Mouse (Mus musculus) bone marrow, adult 2 months (tissue): Measurements from ENCODE around the gene Snx1.

ENCODE experiments used
- CTCF ChIP-seq: fragments of 200-500 bp; IDR thresholded peaks from 2 replicates; pipeline ENCODE4 v1.5.1; 2011; ENCODE audit warnings: low read length, control low read depth; ENCODE audit not compliant: control insufficient read depth, insufficient read depth
- POLR2A ChIP-seq: fragments of 200-500 bp; IDR thresholded peaks from 2 replicates; pipeline ENCODE4 v1.6.1; 2011; ENCODE audit warnings: low read depth, mild to moderate bottlenecking, control low read depth, low read length, borderline replicate concordance; ENCODE audit not compliant: control insufficient read depth

DNA sequence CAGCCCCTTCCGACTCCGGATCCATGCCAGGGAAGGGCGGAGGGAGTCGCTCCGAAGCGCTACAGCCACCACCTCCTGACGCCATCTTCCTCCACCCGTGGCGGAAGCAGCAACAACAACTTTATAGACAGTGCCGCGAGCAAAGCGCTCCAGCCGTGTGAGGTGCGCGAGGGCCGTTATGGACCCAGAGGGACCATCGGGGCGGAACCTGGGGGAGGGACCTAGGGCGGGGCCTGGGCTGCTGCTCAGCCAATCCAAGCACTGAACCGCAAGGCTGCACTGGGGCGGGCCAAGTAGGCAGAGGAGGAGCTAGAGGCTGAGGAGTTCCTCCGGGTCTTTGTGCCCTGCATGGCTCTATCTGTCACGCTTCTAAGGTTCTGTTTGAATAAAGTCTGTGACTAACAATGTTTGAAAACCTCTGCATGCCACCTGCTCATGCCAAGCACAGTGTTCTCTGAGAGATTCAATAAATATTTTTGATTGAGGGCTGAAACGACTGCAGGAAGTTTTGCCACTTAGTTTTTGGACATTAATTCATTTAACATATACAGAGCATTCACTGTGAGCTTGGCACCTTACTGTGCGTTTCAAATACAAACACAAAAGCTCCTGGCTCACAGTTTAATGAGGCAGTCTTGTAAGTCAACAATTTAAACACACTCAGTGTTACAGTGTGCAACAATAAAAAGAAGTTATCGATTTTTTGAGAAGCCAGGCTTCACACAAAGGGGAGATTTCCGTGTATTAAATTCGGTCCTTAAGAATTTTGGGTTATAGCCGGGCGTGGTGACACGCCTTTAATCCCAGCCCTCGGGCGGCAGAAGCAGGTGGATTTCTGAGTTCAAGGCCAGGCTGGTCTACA, 1.5 kb downstream of the Snx1 start:
- TF ChIP-seq POLR2A (peak; percentile 96), CTCF (no peak)
